Mouse (Mus musculus) E14TG2a.4 (cell line): ENCODE results near the gene Btbd35f29.
"Not testable (repeated sequence)": the region's sequence is repeated elsewhere in the genome, so short reads cannot be mapped to it uniquely, and the experiment has no call there.

ENCODE experiments used
- CTCF ChIP-seq: conservative IDR thresholded peaks from 2 replicates; pipeline ENCODE4 v1.5.1; 2014; ENCODE audit warnings: low read length
- NANOG ChIP-seq: IDR thresholded peaks from 2 replicates; pipeline ENCODE4 v1.6.1; 2014; ENCODE audit warnings: borderline replicate concordance, low read length, mixed read lengths

GRCm38 (mm10) chrX:31145144-31145543, 27.7 kb downstream of the Btbd35f29 start:
- not testable (repeated sequence) for TF ChIP-seq CTCF, NANOG
